ENCODE assay signal across 13 mouse cellular contexts in the genomic region with DNA sequence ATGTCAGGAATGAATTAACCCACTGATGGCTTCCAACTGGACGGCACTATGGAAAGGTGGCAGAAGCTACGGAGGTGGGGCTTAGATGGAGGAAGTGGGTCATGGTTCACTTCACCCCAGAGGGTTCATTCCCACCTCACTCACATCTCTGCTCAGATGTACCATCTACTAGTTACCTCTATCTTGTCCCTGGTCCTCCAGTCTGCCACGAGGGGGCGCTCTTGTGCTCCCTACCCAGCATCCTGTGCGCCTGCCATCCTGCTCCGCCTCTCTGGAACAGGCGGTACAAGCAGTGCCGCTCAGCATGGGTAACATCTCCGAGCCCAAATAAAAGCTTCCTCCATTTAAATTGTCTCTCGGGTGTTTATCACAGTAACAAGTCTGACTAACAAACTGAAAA.
DNase-seq lines count a peak whose midpoint lies in the region; ATAC-seq and TF ChIP-seq lines count a peak whose summit lies in the region.
"Had no signal": no experiment of that assay in that cellular context is flagged by ENCODE, and none has a peak within 500 bp of the region (broad histone marks: within the 10 kb centered on the region; RNA-seq: fewer than 3 reads in every experiment).

No protein-coding gene starts in this region.

- H3K27ac ChIP-seq in lung, embryonic 14.5 days (ENCODE audit: low read depth) = no peak overlapping the region
- H3K27ac ChIP-seq: liver, embryonic 15.5 days had no signal

- DNase-seq in heart, adult 11 months = peak; percentile 89
- no peak for DNase-seq in heart, postnatal 10 days
- no peak for DNase-seq in lung, embryonic 14.5 days
- no peak for DNase-seq in lung, postnatal 25 days (ENCODE audit: low spot score)
- peak; percentile 36 for DNase-seq in splenic B cell, adult 2 months (ENCODE audit: low read depth, low spot score)
- DNase-seq in frontal cortex, postnatal 36 days (ENCODE audit: low spot score in 2 of 2) = no peak
- no peak for DNase-seq in left cerebral cortex, postnatal 25 days (ENCODE audit: low spot score in 2 of 2)
- DNase-seq: adrenal gland, postnatal 14 days; heart, postnatal 36 days had no signal

- H3K36me3 ChIP-seq in lung, embryonic 14.5 days (ENCODE audit: insufficient read depth) = no peaks in the 10 kb centered on the region
- no peaks in the 10 kb centered on the region for H3K36me3 ChIP-seq in splenic B cell, adult 2 months (ENCODE audit: control insufficient read depth, insufficient read depth, low read length, poor library complexity, severe bottlenecking)
- H3K36me3 ChIP-seq: liver, embryonic 15.5 days had no signal

- intact Hi-C loops in heart, postnatal 10 days (cut with DNase I) = no loop called here
- intact Hi-C loops in left cerebral cortex, postnatal 25 days (cut with DNase I) = no loop called here

- peak; percentile 45; the same call in 1 of the 2 replicates for TF ChIP-seq CTCF in lung, embryonic 14.5 days (IDR thresholded peaks at IDR 0.05; ENCODE audit: low read depth)

- 81% methylated on average over 10 of the region's 10 CpGs for WGBS in lung, embryonic 14.5 days

- H3K9ac ChIP-seq in lung, embryonic 14.5 days = no peak overlapping the region
- H3K9ac ChIP-seq: liver, embryonic 15.5 days had no signal

- no peak overlapping the region for H3K4me2 ChIP-seq in lung, embryonic 14.5 days
- H3K4me2 ChIP-seq: liver, embryonic 15.5 days had no signal

- H3K4me1 ChIP-seq in lung, embryonic 14.5 days (ENCODE audit: insufficient read depth) = peaks cover 21% of the 10 kb centered on the region

- H3K4me3 ChIP-seq in lung, embryonic 14.5 days (ENCODE audit: low read depth, low read length) = no peak overlapping the region
- H3K4me3 ChIP-seq: erythroblast, embryonic 14.5 days; liver, embryonic 15.5 days had no signal

- H3K27me3 ChIP-seq in lung, embryonic 14.5 days (ENCODE audit: insufficient read depth, low read length) = no peaks in the 10 kb centered on the region
- H3K27me3 ChIP-seq in splenic B cell, adult 2 months (ENCODE audit: control insufficient read depth, insufficient read depth, low read length, poor library complexity, severe bottlenecking) = no peaks in the 10 kb centered on the region
- H3K27me3 ChIP-seq: liver, embryonic 15.5 days had no signal

- H3K9me3 ChIP-seq in lung, embryonic 14.5 days (ENCODE audit: low read depth, low read length) = peaks cover 4% of the 10 kb centered on the region; the same call in 1 of the 2 replicates
- H3K9me3 ChIP-seq: liver, embryonic 15.5 days had no signal

- no peak for ATAC-seq in lung, embryonic 14.5 days (ENCODE audit: insufficient read depth)
- peak; percentile 69 for ATAC-seq in erythroid progenitor cell, adult 5-6 weeks (replicated peaks; ENCODE audit: low FRiP score, poor library complexity, severe bottlenecking)
- ATAC-seq: intestine, embryonic 16.5 days had no signal

Comparison
In these comparisons a context has a peak if more than half of its experiments do, and no peak if none do; other contexts are left out.
1. DNase-seq: peak in heart, adult 11 months (single experiment) and splenic B cell, adult 2 months (single experiment); none in heart, postnatal 10 days (0 of 2), lung, embryonic 14.5 days (single experiment), lung, postnatal 25 days (single experiment), frontal cortex, postnatal 36 days (0 of 2) and left cerebral cortex, postnatal 25 days (0 of 2).